Mouse (Mus musculus): Measurements from ENCODE around the gene Pde4d. TPM values are rescaled to one million over a fixed set of nuclear protein-coding genes. Genes with fewer than 3 reads are reported as not detected.

Gene Pde4d
- 9.0 and 13.2 TPM in 2 replicates for polyA plus RNA-seq (2012)

DNA sequence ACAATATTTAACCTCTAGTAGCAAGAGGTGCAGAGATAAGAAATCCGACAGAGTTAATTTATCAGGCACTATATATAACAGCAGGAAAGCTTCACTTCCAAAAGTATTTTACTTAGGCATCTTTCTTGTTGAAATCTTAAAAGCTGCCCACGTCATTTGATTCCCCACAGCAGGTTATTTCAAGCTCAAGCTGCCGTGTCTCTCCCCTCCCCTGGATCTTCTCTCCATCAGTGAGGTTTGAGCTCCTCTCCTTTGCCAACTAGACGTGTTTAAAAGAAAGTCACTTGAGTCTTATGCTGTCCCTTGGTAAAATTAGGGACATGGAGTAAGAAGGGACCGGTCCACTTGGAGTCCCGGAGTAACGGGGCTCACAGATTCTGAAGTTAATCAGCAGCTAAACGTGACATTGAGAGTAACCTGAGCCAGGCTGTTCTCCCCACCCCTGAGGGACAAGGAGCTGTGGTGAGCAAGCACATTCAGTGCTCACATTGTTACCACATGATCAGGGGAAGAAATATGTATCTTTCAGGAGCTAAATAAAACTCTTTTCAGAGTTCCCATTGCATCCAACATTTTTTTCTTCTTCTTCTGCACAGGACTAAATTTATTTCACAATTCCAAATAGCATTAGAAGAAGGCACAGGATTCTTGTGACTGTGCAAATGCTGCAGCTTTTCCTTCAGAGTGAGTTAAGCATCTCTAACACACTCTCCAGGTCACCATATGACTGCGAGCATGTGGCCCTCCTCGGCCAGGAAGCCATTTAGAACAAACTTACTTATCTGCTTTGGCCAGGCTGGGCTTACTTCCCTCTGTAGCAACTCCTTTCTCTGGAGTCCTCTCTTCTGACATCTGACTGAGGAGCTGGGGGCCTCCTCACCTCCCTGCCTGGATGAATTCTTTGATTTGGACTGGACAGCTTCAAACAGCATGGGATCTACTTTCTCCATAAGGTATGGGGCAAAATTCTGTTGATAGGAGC is at the start of gene Pde4d:
Gene Pde4d (plus strand): TSS at position 833 of the 982 bp plus-strand sequence.

Other genes starting within 250 kb of the Pde4d start
- gene Elovl7, start 235.5 kb upstream of the Pde4d start, polyA plus RNA-seq (2012) = 0.28 and 0.39 TPM in 2 replicates
- gene Depdc1b, start 133.6 kb upstream of the Pde4d start, polyA plus RNA-seq (2012) = 1.4 and 2.6 TPM in 2 replicates